Mouse (Mus musculus): ENCODE measurements around the gene Nsun4. TPM values are rescaled to one million over a fixed set of nuclear protein-coding genes. Genes with fewer than 3 reads are reported as not detected.

Gene Nsun4
- polyA plus RNA-seq, 1 experiment from 2014 or later = 13.7 TPM

DNA sequence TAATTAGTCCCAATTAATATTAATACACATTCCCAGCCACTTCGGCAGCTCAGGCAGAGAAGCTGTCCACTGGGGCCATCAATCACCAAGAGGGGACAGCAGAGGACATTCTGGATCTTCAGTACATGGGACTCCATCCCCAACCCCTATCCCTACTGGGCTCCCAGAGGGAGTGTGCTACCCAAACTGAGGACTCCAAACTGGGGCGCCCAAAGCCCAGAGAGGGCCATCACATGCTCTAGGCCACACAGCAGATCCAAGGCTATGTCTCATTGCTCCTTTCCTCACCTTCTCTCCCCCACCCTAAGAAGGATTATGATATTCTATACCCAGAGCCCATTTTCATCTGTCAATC is 58.3 kb downstream of the Nsun4 start:
- 85% methylated on average over 2 of the region's 2 CpGs for WGBS
- Histone ChIP-seq H3K27ac (no peak overlapping the region), H3K4me3 (no peak overlapping the region), H3K27me3 (no peaks in the 10 kb centered on the region; the same call in none of the 2 replicates), H3K4me1 (no peaks in the 10 kb centered on the region), H3K9ac (no peak overlapping the region), H3K4me2 (no peak overlapping the region), H3K9me3 (replicated peaks) (0 out of 2 replicates have a peak, but pooled peaks cover 4% of the 10 kb centered on the region), H3K36me3 (ENCODE audit: poor library complexity, severe bottlenecking) (no peaks in the 10 kb centered on the region)
- ATAC-seq = no peak

GRCm38 (mm10) chr4:115994662-115995375 is 58.9 kb downstream of the Nsun4 start:
- Histone ChIP-seq H3K27me3 (no peaks in the 10 kb centered on the region; the same call in none of the 2 replicates), H3K27ac (no peak overlapping the region), H3K36me3 (ENCODE audit: poor library complexity, severe bottlenecking) (no peaks in the 10 kb centered on the region), H3K4me1 (no peaks in the 10 kb centered on the region), H3K9ac (no peak overlapping the region), H3K9me3 (replicated peaks) (0 out of 2 replicates have a peak, but pooled peaks cover 4% of the 10 kb centered on the region), H3K4me3 (no peak overlapping the region), H3K4me2 (no peak overlapping the region)
- 89% methylated on average over 16 of the region's 16 CpGs for WGBS
- ATAC-seq = no peak

DNA sequence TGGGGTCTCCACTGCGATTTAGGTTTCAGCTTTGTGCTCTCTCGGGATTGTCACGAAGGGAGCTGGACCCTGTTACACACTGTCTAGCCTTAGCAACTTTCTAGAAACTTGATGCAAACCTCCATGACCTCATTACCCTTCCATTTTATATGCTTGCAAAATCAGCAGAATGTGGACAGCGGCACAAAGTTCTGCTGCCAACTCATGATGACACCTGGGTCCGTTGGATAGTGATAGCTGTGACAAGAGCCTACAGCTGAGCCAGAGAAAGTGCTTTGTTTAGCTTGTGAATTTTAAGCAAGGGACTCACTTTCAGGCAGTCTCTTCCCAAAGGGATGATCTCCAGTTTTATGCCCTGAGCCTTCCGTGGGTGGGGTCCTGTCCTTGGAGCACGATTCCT is 64.3 kb downstream of the Nsun4 start:
- 86% methylated on average over 7 of the region's 7 CpGs for WGBS
- no peaks in the 10 kb centered on the region for H3K36me3 ChIP-seq (ENCODE audit: poor library complexity, severe bottlenecking)
- peaks cover 24% of the 10 kb centered on the region for H3K27me3 ChIP-seq
- no peak overlapping the region for H3K27ac ChIP-seq
- H3K4me1 ChIP-seq = no peaks in the 10 kb centered on the region
- 0 out of 2 replicates have a peak, but pooled peaks cover 4% of the 10 kb centered on the region for H3K9me3 ChIP-seq (replicated peaks)
- no peak for ATAC-seq
- no peak overlapping the region for H3K4me2 ChIP-seq
- H3K4me3 ChIP-seq = no peak overlapping the region
- no peak overlapping the region for H3K9ac ChIP-seq

DNA sequence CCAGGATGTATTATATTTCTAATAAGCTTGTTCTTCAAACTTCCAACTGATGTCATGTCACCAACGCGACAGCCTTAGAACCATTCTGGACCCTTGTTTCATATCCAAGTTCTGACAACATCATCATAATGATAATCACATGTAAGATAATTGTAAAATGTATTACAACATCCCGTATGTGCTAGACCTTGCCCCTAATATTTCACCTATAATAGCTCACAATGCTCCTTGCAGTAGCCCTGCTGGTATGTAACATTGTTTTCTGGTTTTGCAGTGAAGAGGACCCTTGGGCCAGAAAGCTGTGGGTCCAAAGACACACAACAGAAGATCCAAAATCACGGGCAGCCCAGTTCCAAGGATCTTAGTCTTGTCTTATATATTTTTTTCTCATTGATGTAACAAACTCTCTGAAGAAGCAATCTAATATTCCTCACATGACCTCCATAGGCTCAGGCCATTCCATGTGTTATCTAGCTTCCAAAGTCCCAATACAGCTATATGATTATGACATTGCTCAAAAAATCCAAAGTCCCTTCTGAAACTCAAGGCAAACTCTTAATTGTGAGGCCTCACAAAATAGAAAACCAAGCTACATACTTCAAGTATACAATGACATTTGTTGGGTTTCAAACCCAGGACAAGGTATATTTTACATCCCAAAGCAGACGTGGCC is 65.7 kb downstream of the Nsun4 start:
- peaks cover 37% of the 10 kb centered on the region for H3K27me3 ChIP-seq
- H3K4me1 ChIP-seq = no peaks in the 10 kb centered on the region
- no peak overlapping the region for H3K9ac ChIP-seq
- H3K4me2 ChIP-seq = no peak overlapping the region
- no peak for ATAC-seq
- no peak overlapping the region for H3K4me3 ChIP-seq
- WGBS = 77% methylated on average over 5 of the region's 5 CpGs
- 0 out of 2 replicates have a peak, but pooled peaks cover 4% of the 10 kb centered on the region for H3K9me3 ChIP-seq (replicated peaks)
- H3K27ac ChIP-seq = no peak overlapping the region
- no peaks in the 10 kb centered on the region for H3K36me3 ChIP-seq (ENCODE audit: poor library complexity, severe bottlenecking)

- no peak overlapping the region for H3K4me2 ChIP-seq
- H3K9ac ChIP-seq = no peak overlapping the region
- H3K27ac ChIP-seq = no peak overlapping the region
- ATAC-seq = no peak
- H3K9me3 ChIP-seq (replicated peaks) = 0 out of 2 replicates have a peak, but pooled peaks cover 4% of the 10 kb centered on the region
- no peaks in the 10 kb centered on the region for H3K36me3 ChIP-seq (ENCODE audit: poor library complexity, severe bottlenecking)
- H3K4me3 ChIP-seq = no peak overlapping the region
- WGBS = 88% methylated on average over 1 of the region's 1 CpGs
- H3K4me1 ChIP-seq = no peaks in the 10 kb centered on the region
- peaks cover 41% of the 10 kb centered on the region for H3K27me3 ChIP-seq
These were observed 66.2 kb downstream of the Nsun4 start for GRCm38 (mm10) chr4:115987436-115987835.

GRCm38 (mm10) chr4:115984967-115985366 is 68.7 kb downstream of the Nsun4 start:
- Histone ChIP-seq H3K4me2 (no peak overlapping the region), H3K4me1 (peaks cover 3% of the 10 kb centered on the region; the same call in 1 of the 2 replicates), H3K27me3 (peaks cover 63% of the 10 kb centered on the region), H3K9ac (no peak overlapping the region), H3K27ac (no peak overlapping the region), H3K9me3 (replicated peaks) (no peaks in the 10 kb centered on the region), H3K4me3 (no peak overlapping the region), H3K36me3 (ENCODE audit: poor library complexity, severe bottlenecking) (no peaks in the 10 kb centered on the region)
- no peak for ATAC-seq
- WGBS = 39% methylated on average over 8 of the region's 8 CpGs

DNA sequence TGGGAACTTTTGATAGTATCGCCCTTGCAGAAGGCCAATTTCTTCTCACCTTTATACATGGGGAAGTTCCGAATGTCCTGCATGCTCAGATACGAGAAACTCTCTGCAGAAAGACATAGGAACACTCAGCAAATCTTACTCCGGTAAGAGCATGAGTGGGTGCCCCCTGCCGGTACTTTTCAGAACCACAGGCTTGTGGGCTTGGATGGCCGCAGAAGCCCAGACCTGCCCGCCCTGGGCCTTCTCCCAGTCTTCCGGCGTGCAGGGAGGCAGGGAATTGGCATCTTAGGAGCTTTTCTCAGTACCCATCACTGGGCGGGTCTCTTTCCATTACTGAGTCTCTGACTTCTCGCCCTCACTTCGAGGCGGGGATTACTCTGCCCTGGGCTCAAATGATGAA is 69.6 kb downstream of the Nsun4 start:
- peak; percentile 59; the same call in 1 of the 2 replicates for ATAC-seq
- WGBS = 2% methylated on average over 13 of the region's 13 CpGs
- Histone ChIP-seq H3K4me3 (no peak overlapping the region), H3K4me1 (peaks cover 12% of the 10 kb centered on the region), H3K9ac (no peak overlapping the region), H3K4me2 (no peak overlapping the region), H3K9me3 (replicated peaks) (no peaks in the 10 kb centered on the region), H3K36me3 (ENCODE audit: poor library complexity, severe bottlenecking) (no peaks in the 10 kb centered on the region), H3K27ac (no peak overlapping the region), H3K27me3 (peaks cover 72% of the 10 kb centered on the region)

Other genes starting within 250 kb of the Nsun4 start
- gene Mob3c, start 225.8 kb downstream of the Nsun4 start, polyA plus RNA-seq (2015; fragmentation: Nextera tagmentation; extraction: Ambion mirVana) = 3.8 and 4.9 TPM in 2 replicates
- 21.7 and 23.0 TPM in 2 replicates for gene Mknk1, start 214.7 kb downstream of the Nsun4 start, polyA plus RNA-seq (2015; fragmentation: Nextera tagmentation; extraction: Ambion mirVana)
- 0.09 TPM in 1 of 2 replicates, not detected in the other for gene Kncn, start 169.5 kb downstream of the Nsun4 start, polyA plus RNA-seq (2015; fragmentation: Nextera tagmentation; extraction: Ambion mirVana)
- 0.25 TPM in 1 of 2 replicates, not detected in the other for gene 6430628N08Rik, start 163.2 kb downstream of the Nsun4 start, polyA plus RNA-seq (2015; fragmentation: Nextera tagmentation; extraction: Ambion mirVana)
- gene Dmbx1, start 114.0 kb downstream of the Nsun4 start, polyA plus RNA-seq (2015; fragmentation: Nextera tagmentation; extraction: Ambion mirVana) = 0.09 and 0.11 TPM in 2 replicates
- gene Faah, start 36.0 kb downstream of the Nsun4 start, polyA plus RNA-seq (2015; fragmentation: Nextera tagmentation; extraction: Ambion mirVana) = 4.7 and 5.5 TPM in 2 replicates
- gene Uqcrh, start 21.2 kb upstream of the Nsun4 start, polyA plus RNA-seq (2015; fragmentation: Nextera tagmentation; extraction: Ambion mirVana) = 477 and 508 TPM in 2 replicates
- 54.3 and 59.7 TPM in 2 replicates for gene Lrrc41, start 21.4 kb upstream of the Nsun4 start, polyA plus RNA-seq (2015; fragmentation: Nextera tagmentation; extraction: Ambion mirVana)
- gene Rad54l, start 69.8 kb upstream of the Nsun4 start, polyA plus RNA-seq (2015; fragmentation: Nextera tagmentation; extraction: Ambion mirVana) = 45.8 and 48.7 TPM in 2 replicates
- gene Pomgnt1, start 70.0 kb upstream of the Nsun4 start, polyA plus RNA-seq (2015; fragmentation: Nextera tagmentation; extraction: Ambion mirVana) = 52.8 and 54.2 TPM in 2 replicates
- 2.0 and 2.3 TPM in 2 replicates for gene Lurap1, start 97.5 kb upstream of the Nsun4 start, polyA plus RNA-seq (2015; fragmentation: Nextera tagmentation; extraction: Ambion mirVana)
- 0.22 TPM in 1 of 2 replicates, not detected in the other for gene Tspan1, start 113.7 kb upstream of the Nsun4 start, polyA plus RNA-seq (2015; fragmentation: Nextera tagmentation; extraction: Ambion mirVana)
- gene 1700042G07Rik, start 119.5 kb upstream of the Nsun4 start, polyA plus RNA-seq (2015; fragmentation: Nextera tagmentation; extraction: Ambion mirVana) = not detected in 2 replicates
- not detected in 2 replicates for gene Gm49337, start 119.5 kb upstream of the Nsun4 start, polyA plus RNA-seq (2015; fragmentation: Nextera tagmentation; extraction: Ambion mirVana)
- 81.8 and 85.3 TPM in 2 replicates for gene Pik3r3, start 167.7 kb upstream of the Nsun4 start, polyA plus RNA-seq (2015; fragmentation: Nextera tagmentation; extraction: Ambion mirVana)